Mouse (Mus musculus): ENCODE results near the gene Olfr1090. TPM values are rescaled to one million over a fixed set of nuclear protein-coding genes. Genes with fewer than 3 reads are reported as not detected.

Olfr1090 gene
- polyA plus RNA-seq (2015; fragmentation: Nextera tagmentation; extraction: Ambion mirVana) = not detected in 2 replicates

GRCm38 (mm10) chr2:86758893-86759292 lies at the start of gene Olfr1090:
TSS of gene Olfr1090 (minus strand) at chr2:86758993.
- no peak within 1 kb of the TSS for H3K27ac ChIP-seq (replicated peaks)
- ATAC-seq (replicated peaks) = no peak

GRCm38 (mm10) chr2:86782179-86782578 lies 23.4 kb upstream of the Olfr1090 start, which contains the start of gene Olfr1093:
TSS of gene Olfr1093 (plus strand) at chr2:86782479.
- ATAC-seq (replicated peaks) = no peak
- H3K4me3 ChIP-seq = no peak within 1 kb of the TSS
- 89% methylated on average over 2 of the region's 2 CpGs for WGBS

More at GRCm38 (mm10) chr2:86758893-86759292, at the start of gene Olfr1090:
- WGBS = 98% methylated on average over 1 of the region's 1 CpGs
- Histone ChIP-seq H3K36me3 (no peaks in the 10 kb centered on the region), H3K4me2 (replicated peaks) (no peak within 1 kb of the TSS), H3K4me3 (no peak within 1 kb of the TSS), H3K9ac (replicated peaks) (no peak within 1 kb of the TSS), H3K27me3 (no peaks in the 10 kb centered on the region), H3K4me1 (no peaks in the 10 kb centered on the region), H3K9me3 (no peaks in the 10 kb centered on the region)

GRCm38 (mm10) chr2:86761050-86761449 lies 2.3 kb upstream of the Olfr1090 start:
- 97% methylated on average over 6 of the region's 6 CpGs for WGBS
- no peak overlapping the region for H3K4me3 ChIP-seq
- ATAC-seq (replicated peaks) = no peak
- H3K9me3 ChIP-seq = no peaks in the 10 kb centered on the region
- no peak overlapping the region for H3K4me2 ChIP-seq (replicated peaks)
- H3K27ac ChIP-seq (replicated peaks) = no peak overlapping the region
- no peaks in the 10 kb centered on the region for H3K27me3 ChIP-seq
- no peaks in the 10 kb centered on the region for H3K4me1 ChIP-seq
- no peaks in the 10 kb centered on the region for H3K36me3 ChIP-seq
- no peak overlapping the region for H3K9ac ChIP-seq (replicated peaks)

More at GRCm38 (mm10) chr2:86782179-86782578, 23.4 kb upstream of the Olfr1090 start, which contains the start of gene Olfr1093:
- no peak within 1 kb of the TSS for H3K27ac ChIP-seq (replicated peaks)
- no peaks in the 10 kb centered on the region for H3K4me1 ChIP-seq
- no peaks in the 10 kb centered on the region for H3K36me3 ChIP-seq
- no peaks in the 10 kb centered on the region for H3K27me3 ChIP-seq
- H3K4me2 ChIP-seq (replicated peaks) = no peak within 1 kb of the TSS
- H3K9ac ChIP-seq (replicated peaks) = no peak within 1 kb of the TSS
- no peaks in the 10 kb centered on the region for H3K9me3 ChIP-seq

GRCm38 (mm10) chr2:86733601-86734000 lies 25.2 kb downstream of the Olfr1090 start, which contains the start of gene Olfr1089:
TSS of gene Olfr1089 (minus strand) at chr2:86733701.
- Histone ChIP-seq H3K4me1 (no peaks in the 10 kb centered on the region), H3K36me3 (no peaks in the 10 kb centered on the region), H3K27ac (replicated peaks) (no peak within 1 kb of the TSS), H3K27me3 (no peaks in the 10 kb centered on the region), H3K4me3 (no peak within 1 kb of the TSS), H3K4me2 (replicated peaks) (no peak within 1 kb of the TSS), H3K9ac (replicated peaks) (no peak within 1 kb of the TSS), H3K9me3 (no peaks in the 10 kb centered on the region)
- no peak for ATAC-seq (replicated peaks)

Other genes starting within 250 kb of the Olfr1090 start
- not detected in 2 replicates for gene Olfr1079, start 216.5 kb downstream of the Olfr1090 start, polyA plus RNA-seq (2015; fragmentation: Nextera tagmentation; extraction: Ambion mirVana)
- not detected in 2 replicates for gene Olfr1080, start 200.8 kb downstream of the Olfr1090 start, polyA plus RNA-seq (2015; fragmentation: Nextera tagmentation; extraction: Ambion mirVana)
- not detected in 2 replicates for gene Olfr1082, start 160.0 kb downstream of the Olfr1090 start, polyA plus RNA-seq (2015; fragmentation: Nextera tagmentation; extraction: Ambion mirVana)
- not detected in 2 replicates for gene Olfr1084, start 119.3 kb downstream of the Olfr1090 start, polyA plus RNA-seq (2015; fragmentation: Nextera tagmentation; extraction: Ambion mirVana)
- not detected in 2 replicates for gene Olfr1085, start 97.0 kb downstream of the Olfr1090 start, polyA plus RNA-seq (2015; fragmentation: Nextera tagmentation; extraction: Ambion mirVana)
- gene Olfr1086, start 78.9 kb downstream of the Olfr1090 start, polyA plus RNA-seq (2015; fragmentation: Nextera tagmentation; extraction: Ambion mirVana) = not detected in 2 replicates
- gene Olfr1087, start 60.6 kb downstream of the Olfr1090 start, polyA plus RNA-seq (2015; fragmentation: Nextera tagmentation; extraction: Ambion mirVana) = not detected in 2 replicates
- gene Olfr1089, start 25.3 kb downstream of the Olfr1090 start, polyA plus RNA-seq (2015; fragmentation: Nextera tagmentation; extraction: Ambion mirVana) = not detected in 2 replicates
- gene Olfr1093, start 23.5 kb upstream of the Olfr1090 start, polyA plus RNA-seq (2015; fragmentation: Nextera tagmentation; extraction: Ambion mirVana) = not detected in 2 replicates
- gene Olfr141, start 51.0 kb upstream of the Olfr1090 start, polyA plus RNA-seq (2015; fragmentation: Nextera tagmentation; extraction: Ambion mirVana) = not detected in 2 replicates
- not detected in 2 replicates for gene Olfr1094, start 65.7 kb upstream of the Olfr1090 start, polyA plus RNA-seq (2015; fragmentation: Nextera tagmentation; extraction: Ambion mirVana)
- gene Olfr1095, start 92.7 kb upstream of the Olfr1090 start, polyA plus RNA-seq (2015; fragmentation: Nextera tagmentation; extraction: Ambion mirVana) = not detected in 2 replicates
- not detected in 2 replicates for gene Gm13723, start 115.8 kb upstream of the Olfr1090 start, polyA plus RNA-seq (2015; fragmentation: Nextera tagmentation; extraction: Ambion mirVana)
- gene Olfr1097, start 133.2 kb upstream of the Olfr1090 start, polyA plus RNA-seq (2015; fragmentation: Nextera tagmentation; extraction: Ambion mirVana) = not detected in 2 replicates
- not detected in 2 replicates for gene Olfr1098, start 165.6 kb upstream of the Olfr1090 start, polyA plus RNA-seq (2015; fragmentation: Nextera tagmentation; extraction: Ambion mirVana)
- not detected in 2 replicates for gene Olfr1099, start 201.7 kb upstream of the Olfr1090 start, polyA plus RNA-seq (2015; fragmentation: Nextera tagmentation; extraction: Ambion mirVana)
- gene Olfr1100, start 221.0 kb upstream of the Olfr1090 start, polyA plus RNA-seq (2015; fragmentation: Nextera tagmentation; extraction: Ambion mirVana) = not detected in 2 replicates
- gene Olfr1101, start 232.2 kb upstream of the Olfr1090 start, polyA plus RNA-seq (2015; fragmentation: Nextera tagmentation; extraction: Ambion mirVana) = not detected in 2 replicates
- not detected in 2 replicates for gene Olfr1102, start 239.4 kb upstream of the Olfr1090 start, polyA plus RNA-seq (2015; fragmentation: Nextera tagmentation; extraction: Ambion mirVana)

Data from forebrain, embryonic 15.5 days (tissue).